ENCODE assay signal across 10 mouse cellular contexts in genomic region chr5:76843448-76843847, GRCm38 (mm10).
A peak's percentile ranks its signal among the peaks of the same experiment; 100 is the strongest.
DNase-seq lines count a peak whose midpoint lies in the region; ATAC-seq and TF ChIP-seq lines count a peak whose summit lies in the region.
"Had no signal": no experiment of that assay in that cellular context is flagged by ENCODE, and none has a peak within 500 bp of the region (broad histone marks: within the 10 kb centered on the region; RNA-seq: fewer than 3 reads in every experiment).

No protein-coding gene starts in this region.

- H3K36me3 ChIP-seq in intestine, embryonic 16.5 days (ENCODE audit: control insufficient read depth, insufficient read depth, low read length), result no peaks in the 10 kb centered on the region
- H3K36me3 ChIP-seq in stomach, postnatal 0 days (ENCODE audit: control insufficient read depth, insufficient read depth, low read length), result no peaks in the 10 kb centered on the region

- H3K4me2 ChIP-seq in intestine, embryonic 16.5 days (ENCODE audit: low read depth, low read length), result no peak overlapping the region
- no peak overlapping the region for H3K4me2 ChIP-seq in stomach, postnatal 0 days (replicated peaks; ENCODE audit: low read depth)

- no peak for TF ChIP-seq EP300 in stomach, postnatal 0 days (optimal IDR thresholded peaks at IDR 0.05)

- H3K27me3 ChIP-seq in intestine, embryonic 16.5 days (replicated peaks; ENCODE audit: control insufficient read depth, insufficient read depth, low read length), result no peaks in the 10 kb centered on the region
- no peaks in the 10 kb centered on the region for H3K27me3 ChIP-seq in stomach, postnatal 0 days (ENCODE audit: control insufficient read depth, insufficient read depth, low read length)

- H3K9me3 ChIP-seq in intestine, embryonic 16.5 days (ENCODE audit: control insufficient read depth, low read length), result no peaks in the 10 kb centered on the region
- H3K9me3 ChIP-seq in stomach, postnatal 0 days (ENCODE audit: control insufficient read depth, low read length), result no peaks in the 10 kb centered on the region

- H3K9ac ChIP-seq in intestine, embryonic 16.5 days (ENCODE audit: low read depth, low read length), result no peak overlapping the region
- no peak overlapping the region for H3K9ac ChIP-seq in stomach, postnatal 0 days (ENCODE audit: low read length)

- DNase-seq in 416B (ENCODE audit: low read depth), result peak; percentile 73
- DNase-seq in MEL-GATA-1-ER (ENCODE audit: extremely low read depth, low read depth), result peak; percentile 32
- DNase-seq in cerebellum, adult 8-10 months, result peak; percentile 36
- DNase-seq in forelimb bud, embryonic 11.5 days (ENCODE audit: low read depth, low spot score), result peak; percentile 49
- peak; percentile 54 to 75 for DNase-seq in left cerebral cortex, postnatal 36 days (ENCODE audit: low spot score in 2 of 2)
- peak; percentile 81 for DNase-seq in stomach, postnatal 0 days (ENCODE audit: low spot score)

- no peak overlapping the region for H3K4me3 ChIP-seq in intestine, embryonic 16.5 days (ENCODE audit: low read length)
- no peak overlapping the region for H3K4me3 ChIP-seq in stomach, postnatal 0 days (ENCODE audit: low read depth, low read length)
- H3K4me3 ChIP-seq: erythroblast, embryonic 14.5 days; myocyte had no signal

- peak; percentile 43; the same call in 1 of the 2 replicates for ATAC-seq in intestine, embryonic 16.5 days
- ATAC-seq in monocyte, adult 5-6 weeks (replicated peaks; ENCODE audit: insufficient number of reproducible peaks, low FRiP score, low TSS enrichment, poor library complexity, severe bottlenecking), result 0 out of 2 replicates have a peak, but pooled peaks have one; percentile 54
- peak; percentile 39; the same call in 1 of the 2 replicates for ATAC-seq in stomach, postnatal 0 days (ENCODE audit: low FRiP score, low TSS enrichment)

- no peaks in the 10 kb centered on the region for H3K4me1 ChIP-seq in intestine, embryonic 16.5 days (ENCODE audit: control insufficient read depth, insufficient read depth, low read length)
- H3K4me1 ChIP-seq in stomach, postnatal 0 days (replicated peaks; ENCODE audit: control insufficient read depth, insufficient read depth), result no peaks in the 10 kb centered on the region

- WGBS in intestine, embryonic 16.5 days, result 9% methylated on average over 4 of the region's 4 CpGs
- 9% methylated on average over 4 of the region's 4 CpGs for WGBS in stomach, postnatal 0 days

- TF ChIP-seq CTCF in stomach, postnatal 0 days (IDR thresholded peaks at IDR 0.05; ENCODE audit: low read depth), result peak; percentile 94

- intact Hi-C loops in left cerebral cortex, postnatal 36 days (cut with DNase I), result loop anchor here (5.0 kb wide), 2 partner anchors 61 to 186 kb away; partner anchors contain the start of gene C530008M17Rik

- H3K27ac ChIP-seq in intestine, embryonic 16.5 days (ENCODE audit: low read length), result no peak overlapping the region
- no peak overlapping the region for H3K27ac ChIP-seq in stomach, postnatal 0 days (replicated peaks)
